Mouse (Mus musculus) Patski (cell line): ENCODE data around the gene Sfxn2. TPM values are rescaled to one million over a fixed set of nuclear protein-coding genes. Genes with fewer than 3 reads are reported as not detected.

Experiments
- ATAC-seq: fragments of 100-300 bp; one replicate; pipeline ENCODE4 v1.8.0; 2021
- CTCF ChIA-PET: fragments of 350-600 bp; sonication (Branson Sonifier 250); formaldehyde crosslinking; loops from one replicate; lab custom pipeline; 2022; ENCODE audit warnings: inconsistent platforms; lab: Charles Lee
- POLR2A ChIA-PET: fragments of 350-600 bp; sonication (Branson Sonifier 250); formaldehyde crosslinking; loops from one replicate; lab custom pipeline; 2022; ENCODE audit warnings: antibody characterized with exemption, inconsistent platforms; lab: Charles Lee
- DNase-seq: peaks from one replicate; pipeline ENCODE4 v3.0.0-alpha.2; 2011; ENCODE audit warnings: low read depth, low spot score
- H3K27me3 ChIP-seq: fragments of 371-371 bp; one replicate; pipeline ENCODE4 v1.5.1; 2021
- CTCF ChIP-seq: fragments of 100-300 bp; IDR thresholded peaks from one replicate; pipeline ENCODE4 v1.5.1; 2021
- in situ Hi-C: fragments of 300-500 bp; cut with MboI; formaldehyde crosslinking; loops from 3 replicates; pipeline ENCODE4 v1.11.1; 2018; ENCODE audit warnings: low pct_unique_long_range_greater_than_20kb, mixed read lengths
- polyA plus RNA-seq: library from polyadenylated mRNA; unstranded; gene quantifications from one replicate; pipeline ENCODE4 v1.2.3, GENCODE M21; 2021

Sfxn2 gene
- polyA plus RNA-seq, 1 experiment from 2014 or later = 9.3 TPM

DNA sequence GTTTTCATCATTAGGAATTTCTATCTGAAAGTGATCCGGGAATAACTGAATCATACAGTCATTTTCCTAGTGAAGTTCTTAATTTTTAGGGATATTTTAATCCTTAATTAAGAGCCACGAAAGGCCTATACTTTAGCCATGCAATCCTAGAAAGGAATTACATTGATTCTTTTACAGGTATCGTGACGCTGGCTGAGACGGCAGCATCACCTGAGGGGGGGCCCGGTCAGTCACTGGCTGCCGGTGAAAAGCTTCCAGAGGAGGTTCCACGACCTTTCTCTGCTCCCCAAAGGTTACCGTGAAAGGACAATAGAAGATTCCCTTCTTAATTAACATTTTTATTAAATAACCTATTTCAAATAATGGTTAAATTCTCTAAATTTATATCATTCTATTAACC is 35.8 kb upstream of the Sfxn2 start:
- no peak for DNase-seq
- no peak for ATAC-seq
- no peaks in the 10 kb centered on the region for H3K27me3 ChIP-seq
- TF ChIP-seq CTCF = no peak
- ChIA-PET CTCF (interaction anchor here (2.0 kb wide), 1 partner anchor 34 kb away, joined by 5 read pairs; no protein-coding TSS in a partner anchor), POLR2A (interaction anchor here (1.0 to 1.9 kb wide), 2 partner anchors 35 to 37 kb away, joined by 3 to 9 read pairs; partner anchors contain the start of gene Trim8)
- in situ Hi-C loops = loop anchor here (5.0 kb wide), 1 partner anchor 35 kb away; the partner anchor contains the start of gene Trim8

- peak; percentile 56 for TF ChIP-seq CTCF
- in situ Hi-C loops = loop anchor here (5.0 kb wide), 1 partner anchor 36 kb away; the partner anchor contains the start of gene Trim8
- no peaks in the 10 kb centered on the region for H3K27me3 ChIP-seq
- ATAC-seq = no peak
- POLR2A ChIA-PET = interaction anchor here (1.0 to 1.9 kb wide), 2 partner anchors 36 to 38 kb away, joined by 3 to 9 read pairs; partner anchors contain the start of gene Trim8
- DNase-seq = no peak
- CTCF ChIA-PET = interaction anchor here (1.2 to 2.0 kb wide), 4 partner anchors 24 to 38 kb away, joined by 3 to 5 read pairs (median 3); no protein-coding TSS in a partner anchor
These were observed 35.0 kb upstream of the Sfxn2 start for GRCm38 (mm10) chr19:46538213-46538612.

DNA sequence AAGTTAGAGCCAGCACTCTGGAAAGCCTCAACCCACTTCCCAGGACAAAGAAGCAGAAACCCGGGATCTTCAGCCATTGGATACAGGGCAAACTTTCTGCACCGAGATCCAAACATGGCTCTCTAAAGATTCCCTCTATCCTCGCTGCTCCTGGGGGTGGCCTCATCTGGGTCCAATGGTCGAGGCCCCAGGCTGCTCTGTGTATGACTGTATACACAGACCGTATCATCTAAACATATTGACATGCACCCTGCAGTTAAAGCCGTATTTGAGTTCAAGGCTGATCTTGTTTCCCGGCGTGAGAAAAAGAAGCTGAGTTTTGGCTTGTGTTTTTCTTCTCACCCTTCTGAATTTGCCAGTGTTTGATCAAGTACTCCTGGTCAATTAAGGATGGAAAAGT is 30.4 kb upstream of the Sfxn2 start:
- ChIA-PET CTCF (interaction anchor here (2.5 kb wide), 1 partner anchor 9 kb away, joined by 6 read pairs; no protein-coding TSS in a partner anchor), POLR2A (no interaction called here)
- no peak for ATAC-seq
- in situ Hi-C loops = no loop called here
- no peak for DNase-seq
- TF ChIP-seq CTCF = no peak
- no peaks in the 10 kb centered on the region for H3K27me3 ChIP-seq

- no peak for TF ChIP-seq CTCF
- in situ Hi-C loops = no loop called here
- ATAC-seq (no peak), DNase-seq (no peak)
- CTCF ChIA-PET = interaction anchor here (1.0 kb wide), 1 partner anchor 24 kb away, joined by 3 read pairs; no protein-coding TSS in a partner anchor
- POLR2A ChIA-PET = no interaction called here
- no peaks in the 10 kb centered on the region for H3K27me3 ChIP-seq
These were observed 25.6 kb upstream of the Sfxn2 start for GRCm38 (mm10) chr19:46547565-46547964.

DNA sequence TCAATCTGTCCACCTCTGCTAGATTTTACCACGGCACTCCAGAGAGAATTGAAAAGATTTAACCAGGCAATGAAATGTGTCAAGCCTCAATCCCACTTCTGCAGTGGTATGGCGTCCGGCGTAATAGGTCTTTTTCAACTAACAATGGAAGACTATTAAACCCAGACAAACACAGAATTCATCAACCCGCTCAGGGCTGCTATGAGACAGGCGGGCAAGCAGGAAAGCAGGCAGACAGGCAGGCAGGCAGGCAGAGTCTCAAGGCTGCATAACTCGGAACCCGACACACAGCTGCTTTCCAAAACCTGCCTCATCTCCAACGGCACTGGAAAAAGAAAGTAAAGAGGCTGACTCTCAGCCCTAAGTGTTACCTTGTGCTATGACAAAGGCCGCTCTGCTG is 25.1 kb upstream of the Sfxn2 start:
- no peak for TF ChIP-seq CTCF
- CTCF ChIA-PET = interaction anchor here (0.9 to 1.0 kb wide), 2 partner anchors 24 to 173 kb away, joined by 3 read pairs; no protein-coding TSS in a partner anchor
- H3K27me3 ChIP-seq = no peaks in the 10 kb centered on the region
- ATAC-seq (no peak), DNase-seq (no peak)
- POLR2A ChIA-PET = no interaction called here
- in situ Hi-C loops = no loop called here

DNA sequence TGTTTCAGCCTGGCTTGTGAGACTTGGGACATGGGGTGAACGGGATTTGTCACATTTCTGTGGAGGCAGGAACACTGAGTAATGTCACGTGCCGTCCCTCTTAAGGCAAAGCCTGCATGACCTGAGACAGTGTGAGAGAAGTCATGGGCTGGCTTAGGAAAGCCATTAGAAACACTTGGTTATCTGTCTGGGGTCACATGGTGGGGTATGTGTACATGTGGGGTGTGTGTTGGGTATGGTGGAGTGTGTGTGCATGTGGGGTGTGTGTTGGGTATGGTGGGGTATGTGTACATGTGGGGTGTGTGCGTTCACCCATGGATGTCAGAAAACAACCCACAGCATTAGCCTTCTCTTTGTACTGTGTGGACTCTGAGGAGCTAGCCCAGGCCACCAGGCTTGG is 22.8 kb upstream of the Sfxn2 start:
- POLR2A ChIA-PET = no interaction called here
- DNase-seq = no peak
- no peak for TF ChIP-seq CTCF
- in situ Hi-C loops = no loop called here
- H3K27me3 ChIP-seq = no peaks in the 10 kb centered on the region
- CTCF ChIA-PET = no interaction called here
- no peak for ATAC-seq

GRCm38 (mm10) chr19:46552496-46552895 is 20.7 kb upstream of the Sfxn2 start:
- no peak for TF ChIP-seq CTCF
- H3K27me3 ChIP-seq = no peaks in the 10 kb centered on the region
- CTCF ChIA-PET = no interaction called here
- POLR2A ChIA-PET = no interaction called here
- ATAC-seq (no peak), DNase-seq (no peak)
- in situ Hi-C loops = no loop called here

- no peak for TF ChIP-seq CTCF
- DNase-seq = no peak
- CTCF ChIA-PET = no interaction called here
- H3K27me3 ChIP-seq = no peaks in the 10 kb centered on the region
- POLR2A ChIA-PET = no interaction called here
- ATAC-seq = no peak
- in situ Hi-C loops = no loop called here
These were observed 19.6 kb upstream of the Sfxn2 start for GRCm38 (mm10) chr19:46553541-46553955.

GRCm38 (mm10) chr19:46558009-46558408 is 15.2 kb upstream of the Sfxn2 start:
- in situ Hi-C loops = no loop called here
- ATAC-seq = no peak

GRCm38 (mm10) chr19:46558631-46559030 is 14.5 kb upstream of the Sfxn2 start:
- in situ Hi-C loops = no loop called here
- POLR2A ChIA-PET = interaction anchor here (0.6 kb wide), 1 partner anchor 150 kb away, joined by 4 read pairs; no protein-coding TSS in a partner anchor

More at GRCm38 (mm10) chr19:46558009-46558408, 15.2 kb upstream of the Sfxn2 start:
- POLR2A ChIA-PET = interaction anchor here (0.5 to 0.6 kb wide), 3 partner anchors 38 to 149 kb away, joined by 3 to 11 read pairs (median 4); no protein-coding TSS in a partner anchor
- CTCF ChIA-PET = interaction anchor here (0.9 kb wide), 1 partner anchor 24 kb away, joined by 3 read pairs; no protein-coding TSS in a partner anchor
- no peak for DNase-seq
- no peak for TF ChIP-seq CTCF
- H3K27me3 ChIP-seq = no peaks in the 10 kb centered on the region

GRCm38 (mm10) chr19:46562132-46562531 is 11.0 kb upstream of the Sfxn2 start:
- CTCF ChIA-PET = interaction anchor here (1.1 to 1.8 kb wide), 2 partner anchors 9 to 18 kb away, joined by 3 to 5 read pairs; no protein-coding TSS in a partner anchor
- peak; percentile 43 for DNase-seq
- in situ Hi-C loops = no loop called here
- no peaks in the 10 kb centered on the region for H3K27me3 ChIP-seq
- peak; percentile 90 for TF ChIP-seq CTCF
- ATAC-seq = peak; percentile 78
- POLR2A ChIA-PET = no interaction called here

More at GRCm38 (mm10) chr19:46558631-46559030, 14.5 kb upstream of the Sfxn2 start:
- DNase-seq (no peak), ATAC-seq (no peak)
- CTCF ChIA-PET = no interaction called here
- no peak for TF ChIP-seq CTCF
- no peaks in the 10 kb centered on the region for H3K27me3 ChIP-seq
